Comparison of ENCODE assay signal across 8 mouse cellular contexts in the genomic region with DNA sequence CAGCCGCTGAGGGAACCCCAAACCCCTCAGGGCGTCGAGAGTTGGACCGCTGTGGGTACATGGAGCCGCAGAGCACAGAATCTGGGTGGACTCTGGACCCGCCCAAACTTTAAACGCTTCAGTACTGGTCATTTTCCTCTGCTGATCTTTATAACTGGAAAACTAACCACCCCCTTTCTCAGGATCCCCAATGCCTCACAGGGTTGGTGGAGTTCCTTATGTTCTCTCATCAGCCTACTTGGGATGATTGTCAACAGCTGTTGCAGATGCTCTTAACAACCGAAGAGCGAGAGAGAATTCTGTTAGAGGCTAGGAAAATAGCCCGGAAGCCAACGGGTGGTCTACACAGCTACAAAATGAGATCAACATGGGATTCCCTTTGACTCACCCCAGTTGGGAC. TPM values are rescaled to one million over a fixed set of nuclear protein-coding genes. Genes with fewer than 3 reads are reported as not detected.
DNase-seq lines count a peak whose midpoint lies in the region; ATAC-seq and TF ChIP-seq lines count a peak whose summit lies in the region.
"Not testable (repeated sequence)": the region's sequence is repeated elsewhere in the genome, so short reads cannot be mapped to it uniquely, and the experiment has no call there.

A gene (plus strand): TSS at position 301 of the 400 bp plus-strand sequence.

- H3K4me2 ChIP-seq in heart, embryonic 12.5 days; limb, embryonic 12.5 days; liver, postnatal 0 days (ENCODE audit: low read depth, low read length); midbrain, embryonic 12.5 days (replicated peaks): not testable (repeated sequence)

- not testable (repeated sequence) for DNase-seq in liver, postnatal 0 days

- not testable (repeated sequence) for H3K27me3 ChIP-seq in C2C12 (ENCODE audit: control insufficient read depth, insufficient read depth, insufficient read length); heart, embryonic 12.5 days (replicated peaks); limb, embryonic 12.5 days; liver, postnatal 0 days (ENCODE audit: insufficient read depth, low read length); midbrain, embryonic 12.5 days

- not testable (repeated sequence) for TF ChIP-seq CTCF in C2C12 (IDR thresholded peaks at IDR 0.05; ENCODE audit: control insufficient read depth, insufficient read depth, insufficient read length); bone marrow, adult 2 months (IDR thresholded peaks at IDR 0.05; ENCODE audit: control insufficient read depth, insufficient read depth, low read length); liver, postnatal 0 days (IDR thresholded peaks at IDR 0.05; ENCODE audit: low read depth)

- not testable (repeated sequence) for H3K9ac ChIP-seq in heart, embryonic 12.5 days; limb, embryonic 12.5 days (replicated peaks); liver, postnatal 0 days (replicated peaks); midbrain, embryonic 12.5 days (replicated peaks)

- not testable (repeated sequence) for H3K9me3 ChIP-seq in heart, embryonic 12.5 days (replicated peaks); limb, embryonic 12.5 days; liver, postnatal 0 days (ENCODE audit: low read length); midbrain, embryonic 12.5 days

- WGBS in bone marrow, adult 2 months: 92% methylated on average over 11 of the region's 11 CpGs
- 89% methylated on average over 11 of the region's 11 CpGs for WGBS in heart, embryonic 12.5 days
- 95% methylated on average over 11 of the region's 11 CpGs for WGBS in limb, embryonic 12.5 days
- 88% methylated on average over 11 of the region's 11 CpGs for WGBS in liver, postnatal 0 days (ENCODE audit: insufficient replicate concordance)
- WGBS in midbrain, embryonic 12.5 days: 96% methylated on average over 11 of the region's 11 CpGs

- not testable (repeated sequence) for H3K36me3 ChIP-seq in C2C12 (ENCODE audit: control insufficient read depth, insufficient read depth); heart, embryonic 12.5 days; limb, embryonic 12.5 days; liver, postnatal 0 days (replicated peaks; ENCODE audit: insufficient read depth, low read length); midbrain, embryonic 12.5 days

- not testable (repeated sequence) for H3K79me2 ChIP-seq in C2C12 (ENCODE audit: control insufficient read depth, insufficient read depth)

- H3K4me1 ChIP-seq in bone marrow, adult 2 months (ENCODE audit: control insufficient read depth, insufficient read depth, low read length); heart, embryonic 12.5 days (replicated peaks); limb, embryonic 12.5 days (replicated peaks); liver, postnatal 0 days (ENCODE audit: insufficient read depth); midbrain, embryonic 12.5 days: not testable (repeated sequence)

- not testable (repeated sequence) for ATAC-seq in erythroblast, adult 5-6 weeks (replicated peaks; ENCODE audit: low FRiP score, poor library complexity, severe bottlenecking); heart, embryonic 12.5 days (ENCODE audit: insufficient number of reproducible peaks, low FRiP score); inflammation-experienced regulatory T-cells, adult 6 months; limb, embryonic 12.5 days (ENCODE audit: insufficient number of reproducible peaks, insufficient read depth, low FRiP score, low TSS enrichment, low read depth); liver, postnatal 0 days; midbrain, embryonic 12.5 days (ENCODE audit: low FRiP score, low read depth)

- H3ac ChIP-seq in C2C12 (ENCODE audit: control insufficient read depth, insufficient read length, low read depth): not testable (repeated sequence)

- not testable (repeated sequence) for H3K4me3 ChIP-seq in C2C12 (ENCODE audit: insufficient read depth, poor library complexity, severe bottlenecking); bone marrow, adult 2 months (replicated peaks; ENCODE audit: control insufficient read depth, low read depth, low read length); heart, embryonic 12.5 days; limb, embryonic 12.5 days (replicated peaks); liver, postnatal 0 days (ENCODE audit: low read depth, low read length); midbrain, embryonic 12.5 days

- not testable (repeated sequence) for TF ChIP-seq EP300 in liver, postnatal 0 days (IDR thresholded peaks at IDR 0.05; ENCODE audit: low read depth)

- not testable (repeated sequence) for H3K79me3 ChIP-seq in C2C12 (ENCODE audit: low read depth)

- H3K27ac ChIP-seq in bone marrow, adult 2 months (ENCODE audit: control insufficient read depth, insufficient read depth, low read depth, low read length, poor library complexity); heart, embryonic 12.5 days (ENCODE audit: poor library complexity, severe bottlenecking); limb, embryonic 12.5 days; liver, postnatal 0 days (ENCODE audit: low read depth); midbrain, embryonic 12.5 days (replicated peaks): not testable (repeated sequence)

- TF ChIP-seq POLR2A in bone marrow, adult 2 months (IDR thresholded peaks at IDR 0.05; ENCODE audit: borderline replicate concordance, control insufficient read depth, low read depth, low read length): not testable (repeated sequence)

RNA-seq across cellular contexts. Expression of the gene that starts here (rescaled TPM):
- polyA plus RNA-seq in C2C12 (2012; fragmentation: generic; extraction: Trizol): 17.4 TPM
- 42.1 and 61.9 TPM in 2 replicates for polyA plus RNA-seq in bone marrow, adult 2 months (2011; ENCODE audit: insufficient read depth, insufficient read length, low replicate concordance, missing spikeins)
- 79.0 and 112 TPM in 2 replicates for total RNA-seq in erythroblast, adult 5-6 weeks (2015; ENCODE audit: low replicate concordance)
- 78.5 and 79.9 TPM in 2 replicates for total RNA-seq in erythroblast, adult 5-6 weeks (2017; ENCODE audit: low replicate concordance)
- 21.0 and 21.8 TPM in 2 replicates for polyA plus RNA-seq in heart, embryonic 12.5 days (2016; fragmentation: Nextera tagmentation; extraction: Ambion mirVana)
- polyA plus RNA-seq in inflammation-experienced regulatory T-cells, adult 6 months (2017; shearing (Covaris generic)): 10 to 100 TPM; 38.8 to 73.2 (median 42.7) TPM
- 18.4 and 20.2 TPM in 2 replicates for polyA plus RNA-seq in limb, embryonic 12.5 days (2016; fragmentation: Nextera tagmentation; extraction: Ambion mirVana)
- 14.4 and 15.4 TPM in 2 replicates for polyA plus RNA-seq in liver, postnatal 0 days (2015; fragmentation: Nextera tagmentation; extraction: Ambion mirVana)
- polyA plus RNA-seq in midbrain, embryonic 12.5 days (2016; fragmentation: Nextera tagmentation; extraction: Ambion mirVana): 15.4 and 16.7 TPM in 2 replicates
